Mouse (Mus musculus): ENCODE measurements around the gene Brsk1. TPM values are rescaled to one million over a fixed set of nuclear protein-coding genes. Genes with fewer than 3 reads are reported as not detected.

Brsk1 gene
- total RNA-seq (2022) = 100 to 1,000 TPM; 314 to 327 (median 325) TPM

- DNase-seq (ENCODE audit: low spot score in 2 of 2) = peak; percentile 77 to 81
Observed at GRCm38 (mm10) chr7:4690387-4690786, at the start of gene Brsk1. Gene Brsk1, plus strand, starts transcription at chr7:4690604.

- peak in 1 of 2 experiments; percentile 42 for DNase-seq (ENCODE audit: low spot score in 2 of 2)
Observed at GRCm38 (mm10) chr7:4641155-4641554, 49.2 kb upstream of the Brsk1 start.

- DNase-seq (ENCODE audit: low spot score in 2 of 2) = no peak
Observed at GRCm38 (mm10) chr7:4641956-4642355, 48.4 kb upstream of the Brsk1 start.

GRCm38 (mm10) chr7:4643225-4643624 is 47.2 kb upstream of the Brsk1 start:
- no peak for DNase-seq (ENCODE audit: low spot score in 2 of 2)

- no peak for DNase-seq (ENCODE audit: low spot score in 2 of 2)
Observed at GRCm38 (mm10) chr7:4646806-4647205, 43.6 kb upstream of the Brsk1 start.

GRCm38 (mm10) chr7:4647291-4647690 is 43.1 kb upstream of the Brsk1 start:
- DNase-seq (ENCODE audit: low spot score in 2 of 2) = no peak

GRCm38 (mm10) chr7:4647992-4648391 is 42.4 kb upstream of the Brsk1 start:
- DNase-seq (ENCODE audit: low spot score in 2 of 2) = no peak

GRCm38 (mm10) chr7:4651581-4651980 is 38.8 kb upstream of the Brsk1 start:
- DNase-seq (ENCODE audit: low spot score in 2 of 2) = no peak

- no peak for DNase-seq (ENCODE audit: low spot score in 2 of 2)
Observed at GRCm38 (mm10) chr7:4652726-4653125, 37.7 kb upstream of the Brsk1 start.

GRCm38 (mm10) chr7:4653351-4653750 is 37.1 kb upstream of the Brsk1 start:
- DNase-seq (ENCODE audit: low spot score in 2 of 2) = no peak

GRCm38 (mm10) chr7:4653780-4654179 is 36.6 kb upstream of the Brsk1 start:
- DNase-seq (ENCODE audit: low spot score in 2 of 2) = no peak

GRCm38 (mm10) chr7:4654221-4654620 is 36.2 kb upstream of the Brsk1 start:
- no peak for DNase-seq (ENCODE audit: low spot score in 2 of 2)

GRCm38 (mm10) chr7:4655393-4655792 is 35.0 kb upstream of the Brsk1 start:
- no peak for DNase-seq (ENCODE audit: low spot score in 2 of 2)

GRCm38 (mm10) chr7:4655916-4656315 is 34.5 kb upstream of the Brsk1 start:
- DNase-seq (ENCODE audit: low spot score in 2 of 2) = no peak

GRCm38 (mm10) chr7:4656818-4657217 is 33.6 kb upstream of the Brsk1 start:
- no peak for DNase-seq (ENCODE audit: low spot score in 2 of 2)

GRCm38 (mm10) chr7:4657521-4658127 is 32.8 kb upstream of the Brsk1 start:
- peak in 1 of 2 experiments; percentile 31 for DNase-seq (ENCODE audit: low spot score in 2 of 2)

- DNase-seq (ENCODE audit: low spot score in 2 of 2) = no peak
Observed at GRCm38 (mm10) chr7:4658128-4658907, 32.1 kb upstream of the Brsk1 start.

- peak; percentile 97 for DNase-seq (ENCODE audit: low spot score in 2 of 2)
Observed at GRCm38 (mm10) chr7:4658912-4659551, 31.4 kb upstream of the Brsk1 start, which contains the start of gene Ppp6r1. Gene Ppp6r1, minus strand, starts transcription at chr7:4659019.

- DNase-seq (ENCODE audit: low spot score in 2 of 2) = no peak
Observed at GRCm38 (mm10) chr7:4659911-4660443, 30.4 kb upstream of the Brsk1 start.

GRCm38 (mm10) chr7:4663179-4663578 is 27.2 kb upstream of the Brsk1 start:
- DNase-seq (ENCODE audit: low spot score in 2 of 2) = no peak

GRCm38 (mm10) chr7:4663742-4664141 is 26.7 kb upstream of the Brsk1 start:
- DNase-seq (ENCODE audit: low spot score in 2 of 2) = no peak

- DNase-seq (ENCODE audit: low spot score in 2 of 2) = no peak
Observed at GRCm38 (mm10) chr7:4666871-4667270, 23.5 kb upstream of the Brsk1 start.
